Mouse (Mus musculus): ENCODE data around the gene Iqck. TPM values are rescaled to one million over a fixed set of nuclear protein-coding genes. Genes with fewer than 3 reads are reported as not detected.

Iqck gene
- polyA plus RNA-seq, 1 experiment from 2014 or later: 2.0 TPM

DNA sequence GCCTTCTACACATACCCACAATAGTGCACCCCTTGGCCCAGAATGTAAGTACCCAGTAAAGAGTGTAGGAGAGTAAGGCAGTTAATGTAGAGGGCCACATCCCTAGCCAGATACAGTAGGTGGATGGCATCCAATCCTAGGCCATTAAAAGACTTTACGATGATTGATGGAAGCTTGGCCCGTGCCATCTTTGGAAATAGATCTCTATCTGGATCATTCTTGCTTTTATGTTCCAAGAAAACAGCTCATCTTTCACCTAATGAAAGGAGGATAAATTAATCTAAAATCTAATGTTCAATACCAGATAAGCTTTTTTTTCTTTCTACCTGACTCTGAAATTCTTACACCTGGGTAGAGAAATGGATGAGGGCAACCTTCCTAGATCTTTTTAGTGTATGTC lies 55.6 kb downstream of the Iqck start:
- H3K9ac ChIP-seq (replicated peaks; ENCODE audit: low read depth, low read length): no peak overlapping the region
- no peak overlapping the region for H3K27ac ChIP-seq (ENCODE audit: low read length)
- H3K27me3 ChIP-seq (ENCODE audit: control insufficient read depth, insufficient read depth, low read length): no peaks in the 10 kb centered on the region
- 90% methylated on average over 2 of the region's 2 CpGs for WGBS
- no peak for ATAC-seq (ENCODE audit: insufficient number of reproducible peaks, insufficient read depth, low FRiP score, low read depth)
- no peaks in the 10 kb centered on the region for H3K4me1 ChIP-seq (ENCODE audit: control insufficient read depth, insufficient read depth, low read length)
- H3K9me3 ChIP-seq (ENCODE audit: control insufficient read depth, low read depth, low read length): no peaks in the 10 kb centered on the region
- no peak overlapping the region for H3K4me3 ChIP-seq (ENCODE audit: low read depth, low read length)
- no peaks in the 10 kb centered on the region for H3K36me3 ChIP-seq (ENCODE audit: control insufficient read depth, insufficient read depth, low read length)
- no peak overlapping the region for H3K4me2 ChIP-seq (replicated peaks; ENCODE audit: low read depth, low read length)

- no peak for ATAC-seq (ENCODE audit: insufficient number of reproducible peaks, insufficient read depth, low FRiP score, low read depth)
- no peaks in the 10 kb centered on the region for H3K9me3 ChIP-seq (ENCODE audit: control insufficient read depth, low read depth, low read length)
- no peak overlapping the region for H3K4me3 ChIP-seq (ENCODE audit: low read depth, low read length)
- 83% methylated on average over 7 of the region's 7 CpGs for WGBS
- H3K9ac ChIP-seq (replicated peaks; ENCODE audit: low read depth, low read length): no peak overlapping the region
- no peaks in the 10 kb centered on the region for H3K4me1 ChIP-seq (ENCODE audit: control insufficient read depth, insufficient read depth, low read length)
- H3K27ac ChIP-seq (ENCODE audit: low read length): no peak overlapping the region
- H3K36me3 ChIP-seq (ENCODE audit: control insufficient read depth, insufficient read depth, low read length): no peaks in the 10 kb centered on the region
- no peak overlapping the region for H3K4me2 ChIP-seq (replicated peaks; ENCODE audit: low read depth, low read length)
- H3K27me3 ChIP-seq (ENCODE audit: control insufficient read depth, insufficient read depth, low read length): no peaks in the 10 kb centered on the region
Measured at GRCm38 (mm10) chr7:118911571-118911970, 56.0 kb downstream of the Iqck start.

GRCm38 (mm10) chr7:118912049-118912490 lies 56.5 kb downstream of the Iqck start:
- no peak overlapping the region for H3K9ac ChIP-seq (replicated peaks; ENCODE audit: low read depth, low read length)
- ATAC-seq (ENCODE audit: insufficient number of reproducible peaks, insufficient read depth, low FRiP score, low read depth): no peak
- H3K27ac ChIP-seq (ENCODE audit: low read length): no peak overlapping the region
- H3K36me3 ChIP-seq (ENCODE audit: control insufficient read depth, insufficient read depth, low read length): no peaks in the 10 kb centered on the region
- no peaks in the 10 kb centered on the region for H3K27me3 ChIP-seq (ENCODE audit: control insufficient read depth, insufficient read depth, low read length)
- no peaks in the 10 kb centered on the region for H3K9me3 ChIP-seq (ENCODE audit: control insufficient read depth, low read depth, low read length)
- WGBS: 76% methylated on average over 8 of the region's 8 CpGs
- H3K4me2 ChIP-seq (replicated peaks; ENCODE audit: low read depth, low read length): no peak overlapping the region
- no peak overlapping the region for H3K4me3 ChIP-seq (ENCODE audit: low read depth, low read length)
- H3K4me1 ChIP-seq (ENCODE audit: control insufficient read depth, insufficient read depth, low read length): no peaks in the 10 kb centered on the region

DNA sequence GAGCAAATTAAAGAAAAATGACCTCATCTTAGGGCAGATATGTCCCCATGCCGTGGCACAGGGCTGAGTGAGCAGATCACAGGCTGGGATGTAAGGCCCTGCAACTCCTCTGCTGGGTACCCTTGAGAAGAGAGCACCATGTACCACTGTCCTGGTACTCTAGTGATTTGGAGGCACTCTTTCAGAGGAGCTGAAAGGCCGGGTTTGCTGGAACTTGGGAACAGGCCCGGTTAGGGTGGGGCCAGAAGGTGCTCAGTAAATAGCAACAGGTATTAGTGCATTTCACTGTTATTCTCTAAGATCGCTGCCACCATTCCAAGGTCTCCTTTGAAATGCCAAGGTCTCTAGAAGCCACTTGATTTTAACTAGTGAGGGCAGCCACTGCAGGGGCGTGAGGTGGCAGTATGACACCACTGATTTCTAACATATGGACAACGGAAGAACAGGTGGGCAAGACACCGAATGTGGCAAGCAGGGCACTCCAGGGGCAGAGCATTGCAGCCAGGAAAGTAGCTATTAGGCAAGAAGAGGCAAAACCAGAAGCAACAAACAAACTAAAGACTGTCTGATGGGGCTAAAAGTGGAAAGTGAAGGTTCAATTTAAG lies 59.1 kb downstream of the Iqck start:
- no peak for ATAC-seq (ENCODE audit: insufficient number of reproducible peaks, insufficient read depth, low FRiP score, low read depth)
- Histone ChIP-seq H3K9ac (replicated peaks; ENCODE audit: low read depth, low read length) (no peak overlapping the region), H3K4me3 (ENCODE audit: low read depth, low read length) (no peak overlapping the region), H3K9me3 (ENCODE audit: control insufficient read depth, low read depth, low read length) (no peaks in the 10 kb centered on the region), H3K27me3 (ENCODE audit: control insufficient read depth, insufficient read depth, low read length) (no peaks in the 10 kb centered on the region), H3K4me1 (ENCODE audit: control insufficient read depth, insufficient read depth, low read length) (peaks cover 3% of the 10 kb centered on the region; the same call in 1 of the 2 replicates), H3K27ac (ENCODE audit: low read length) (no peak overlapping the region), H3K4me2 (replicated peaks; ENCODE audit: low read depth, low read length) (no peak overlapping the region), H3K36me3 (ENCODE audit: control insufficient read depth, insufficient read depth, low read length) (no peaks in the 10 kb centered on the region)
- 72% methylated on average over 7 of the region's 7 CpGs for WGBS

GRCm38 (mm10) chr7:118919261-118920006 lies 63.9 kb downstream of the Iqck start:
- Histone ChIP-seq H3K27ac (ENCODE audit: low read length) (no peak overlapping the region), H3K4me3 (ENCODE audit: low read depth, low read length) (no peak overlapping the region), H3K9me3 (ENCODE audit: control insufficient read depth, low read depth, low read length) (no peaks in the 10 kb centered on the region), H3K9ac (replicated peaks; ENCODE audit: low read depth, low read length) (no peak overlapping the region), H3K36me3 (ENCODE audit: control insufficient read depth, insufficient read depth, low read length) (no peaks in the 10 kb centered on the region), H3K27me3 (ENCODE audit: control insufficient read depth, insufficient read depth, low read length) (no peaks in the 10 kb centered on the region), H3K4me2 (replicated peaks; ENCODE audit: low read depth, low read length) (no peak overlapping the region), H3K4me1 (ENCODE audit: control insufficient read depth, insufficient read depth, low read length) (peaks cover 3% of the 10 kb centered on the region; the same call in 1 of the 2 replicates)
- 38% methylated on average over 10 of the region's 10 CpGs for WGBS
- ATAC-seq (ENCODE audit: insufficient number of reproducible peaks, insufficient read depth, low FRiP score, low read depth): no peak

DNA sequence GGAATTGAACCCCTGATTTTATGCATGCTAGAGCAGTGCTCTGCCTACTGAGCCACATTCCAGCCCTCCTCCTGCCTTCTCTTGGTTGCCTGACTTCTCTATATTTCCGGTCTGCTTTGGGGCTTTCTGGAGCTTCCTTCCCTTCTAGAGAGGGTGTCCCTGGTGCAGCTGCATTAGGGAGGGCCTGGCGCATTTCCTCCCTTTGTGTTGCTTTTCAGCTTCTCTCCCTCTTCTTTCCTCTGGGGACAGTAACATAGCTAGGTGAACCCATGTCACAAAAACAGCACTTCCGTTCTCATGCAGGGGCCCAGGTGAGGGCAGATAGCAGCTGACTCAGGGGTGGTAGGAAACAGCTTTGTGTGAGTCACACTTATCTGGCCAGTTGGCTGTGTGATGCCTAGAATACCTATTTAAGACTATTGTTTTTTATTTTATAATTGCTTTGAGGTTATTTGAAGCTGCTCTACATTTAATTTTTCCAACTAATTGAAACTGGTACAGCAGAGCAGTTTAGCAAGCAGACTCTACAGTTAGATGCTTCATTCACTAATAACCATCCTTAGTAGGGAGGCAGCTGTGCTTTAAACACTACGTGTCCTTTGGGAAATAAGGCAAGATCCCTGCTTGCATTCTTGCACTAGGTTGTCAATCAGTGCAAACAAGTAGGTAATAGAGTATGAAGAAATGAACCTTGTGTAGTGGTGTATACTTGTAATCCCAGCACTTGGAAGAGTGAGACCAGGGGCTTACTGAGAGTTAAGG lies 67.1 kb downstream of the Iqck start:
- no peak overlapping the region for H3K4me3 ChIP-seq (ENCODE audit: low read depth, low read length)
- no peaks in the 10 kb centered on the region for H3K27me3 ChIP-seq (ENCODE audit: control insufficient read depth, insufficient read depth, low read length)
- H3K4me1 ChIP-seq (ENCODE audit: control insufficient read depth, insufficient read depth, low read length): peaks cover 3% of the 10 kb centered on the region; the same call in 1 of the 2 replicates
- H3K4me2 ChIP-seq (replicated peaks; ENCODE audit: low read depth, low read length): no peak overlapping the region
- no peaks in the 10 kb centered on the region for H3K36me3 ChIP-seq (ENCODE audit: control insufficient read depth, insufficient read depth, low read length)
- no peak overlapping the region for H3K9ac ChIP-seq (replicated peaks; ENCODE audit: low read depth, low read length)
- WGBS: 66% methylated on average over 4 of the region's 4 CpGs
- no peaks in the 10 kb centered on the region for H3K9me3 ChIP-seq (ENCODE audit: control insufficient read depth, low read depth, low read length)
- ATAC-seq (ENCODE audit: insufficient number of reproducible peaks, insufficient read depth, low FRiP score, low read depth): no peak
- no peak overlapping the region for H3K27ac ChIP-seq (ENCODE audit: low read length)

DNA sequence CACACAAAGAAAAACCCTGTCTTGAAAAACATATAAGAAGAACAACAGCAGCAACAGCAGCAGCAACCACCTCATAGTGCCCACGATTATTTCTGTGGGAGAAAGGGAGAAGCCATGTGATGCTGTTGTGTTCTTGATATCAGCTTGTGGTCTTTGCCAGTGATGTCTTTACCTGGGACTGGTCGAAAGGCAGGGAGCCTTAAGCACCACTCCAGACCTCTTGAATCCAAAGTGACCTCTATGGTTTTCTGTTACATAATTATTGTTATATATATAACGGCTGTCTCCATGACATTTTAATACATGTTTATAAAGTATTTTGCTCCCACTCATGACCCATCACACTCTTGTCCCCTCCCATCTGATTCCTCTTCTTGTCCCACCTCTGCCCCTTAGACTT lies 70.0 kb downstream of the Iqck start:
- Histone ChIP-seq H3K9me3 (ENCODE audit: control insufficient read depth, low read depth, low read length) (no peaks in the 10 kb centered on the region), H3K27me3 (ENCODE audit: control insufficient read depth, insufficient read depth, low read length) (no peaks in the 10 kb centered on the region), H3K4me3 (ENCODE audit: low read depth, low read length) (no peak overlapping the region), H3K36me3 (ENCODE audit: control insufficient read depth, insufficient read depth, low read length) (no peaks in the 10 kb centered on the region), H3K9ac (replicated peaks; ENCODE audit: low read depth, low read length) (no peak overlapping the region), H3K27ac (ENCODE audit: low read length) (no peak overlapping the region), H3K4me2 (replicated peaks; ENCODE audit: low read depth, low read length) (no peak overlapping the region), H3K4me1 (ENCODE audit: control insufficient read depth, insufficient read depth, low read length) (peaks cover 5% of the 10 kb centered on the region; the same call in 1 of the 2 replicates)
- no peak for ATAC-seq (ENCODE audit: insufficient number of reproducible peaks, insufficient read depth, low FRiP score, low read depth)
- WGBS: 67% methylated on average over 3 of the region's 3 CpGs

DNA sequence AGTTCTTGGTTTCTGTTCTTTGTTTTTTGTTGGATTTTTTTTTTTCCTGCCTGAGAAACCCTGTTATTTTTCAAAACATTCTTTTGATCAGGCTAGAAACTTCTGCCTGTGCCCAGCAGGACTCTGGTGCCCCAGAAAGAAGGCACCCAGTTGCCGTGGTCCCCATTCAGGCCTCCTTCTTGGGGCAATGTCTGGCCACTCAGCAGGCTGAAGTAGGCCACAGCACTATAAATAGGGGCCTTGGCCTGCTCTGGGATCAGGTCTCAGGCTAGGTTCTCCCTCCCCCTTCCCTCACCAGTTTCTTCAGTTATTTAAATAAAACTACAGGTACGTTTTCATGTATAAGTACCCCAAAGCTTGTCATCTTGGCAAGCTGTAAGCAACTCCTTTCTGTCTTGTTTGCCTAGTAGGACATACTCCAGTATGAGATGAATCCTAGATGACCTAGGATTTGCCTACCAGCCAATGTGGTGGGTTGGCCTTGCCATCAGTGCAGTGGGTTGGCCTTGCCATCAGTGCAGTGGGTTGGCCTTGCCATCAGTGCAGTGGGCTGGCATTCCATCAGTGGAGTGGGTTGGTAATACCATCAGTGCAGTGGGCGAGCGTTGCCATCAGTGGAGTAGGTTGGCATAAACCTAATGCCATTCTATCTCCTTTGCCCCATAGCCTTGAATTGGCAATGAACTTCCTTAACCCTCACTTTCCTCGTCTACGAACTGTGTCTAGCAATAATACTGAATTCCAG lies 71.1 kb downstream of the Iqck start:
- no peak overlapping the region for H3K9ac ChIP-seq (replicated peaks; ENCODE audit: low read depth, low read length)
- H3K36me3 ChIP-seq (ENCODE audit: control insufficient read depth, insufficient read depth, low read length): no peaks in the 10 kb centered on the region
- no peaks in the 10 kb centered on the region for H3K27me3 ChIP-seq (ENCODE audit: control insufficient read depth, insufficient read depth, low read length)
- H3K27ac ChIP-seq (ENCODE audit: low read length): no peak overlapping the region
- no peaks in the 10 kb centered on the region for H3K9me3 ChIP-seq (ENCODE audit: control insufficient read depth, low read depth, low read length)
- no peak overlapping the region for H3K4me2 ChIP-seq (replicated peaks; ENCODE audit: low read depth, low read length)
- no peak for ATAC-seq (ENCODE audit: insufficient number of reproducible peaks, insufficient read depth, low FRiP score, low read depth)
- peaks cover 5% of the 10 kb centered on the region; the same call in 1 of the 2 replicates for H3K4me1 ChIP-seq (ENCODE audit: control insufficient read depth, insufficient read depth, low read length)
- H3K4me3 ChIP-seq (ENCODE audit: low read depth, low read length): no peak overlapping the region
- WGBS: 85% methylated on average over 6 of the region's 6 CpGs

All from stomach, embryonic 14.5 days (tissue).